Mouse (Mus musculus) G1E (cell line): ENCODE results near the gene Kank3. TPM values are rescaled to one million over a fixed set of nuclear protein-coding genes. Genes with fewer than 3 reads are reported as not detected.
A peak's percentile ranks its signal among the peaks of the same experiment; 100 is the strongest.

Source experiments
- ATAC-seq: 2 replicates; pipeline ENCODE4 v1.8.0; 2016; ENCODE audit warnings: mild to moderate bottlenecking; ENCODE audit not compliant: insufficient number of reproducible peaks, poor library complexity, low FRiP score, severe bottlenecking; ENCODE audit errors: extremely low read depth
- DNase-seq: peaks from one replicate; pipeline ENCODE4 v3.0.0; 2012; ENCODE audit warnings: low spot score
- H3K27me3 ChIP-seq: 2 replicates; pipeline ENCODE4 v1.6.1; 2012; ENCODE audit warnings: mild to moderate bottlenecking, low read length, inconsistent platforms; ENCODE audit not compliant: insufficient read depth
- H3K36me3 ChIP-seq: replicated peaks from 2 replicates; pipeline ENCODE3; 2012; ENCODE audit warnings: mild to moderate bottlenecking, inconsistent platforms
- H3K4me1 ChIP-seq: 2 replicates; pipeline ENCODE4 v1.6.1; 2012; ENCODE audit warnings: low read depth, low read length, inconsistent platforms, mixed read lengths; ENCODE audit not compliant: insufficient read depth
- H3K4me3 ChIP-seq: 2 replicates; pipeline ENCODE4 v1.5.1; 2012; ENCODE audit warnings: low read depth, mild to moderate bottlenecking, inconsistent platforms, low read length, moderate library complexity, mixed read lengths
- H3K9me3 ChIP-seq: replicated peaks from 2 replicates; pipeline ENCODE4 v1.6.1; 2012; ENCODE audit warnings: inconsistent platforms
- CTCF ChIP-seq: IDR thresholded peaks from 2 replicates; pipeline ENCODE4 v1.5.1; 2012; ENCODE audit warnings: low read depth, low read length, inconsistent platforms, mixed read lengths
- GATA1 ChIP-seq: IDR thresholded peaks from 2 replicates; pipeline ENCODE4 v1.6.1; 2012; ENCODE audit warnings: borderline replicate concordance, low read length, inconsistent platforms, mixed read lengths
- GATA2 ChIP-seq: IDR thresholded peaks from 2 replicates; pipeline ENCODE4 v1.6.1; 2012; ENCODE audit warnings: low read depth, low read length, inconsistent platforms, borderline replicate concordance
- POLR2AphosphoS5 ChIP-seq: IDR thresholded peaks from 2 replicates; pipeline ENCODE4 v1.6.1; 2012; ENCODE audit warnings: low read depth, low read length, inconsistent platforms; ENCODE audit not compliant: insufficient replicate concordance
- TAL1 ChIP-seq: conservative IDR thresholded peaks from 2 replicates; pipeline ENCODE4 v1.6.1; 2012; ENCODE audit warnings: low read depth, low read length, inconsistent platforms, mixed read lengths
- polyA plus RNA-seq: library from polyadenylated mRNA; stranded (reverse); fragments of >175 nt; gene quantifications from 2 replicates; pipeline ENCODE4 v1.2.3, GENCODE M21; 2012
- total RNA-seq, 2 experiments: library from RNA; stranded (forward) in 1 of 2; stranded (reverse) in 1 of 2; fragments of 200-1000 nt in 1 of 2; fragments of >200 nt in 1 of 2; fragmentation: Nextera tagmentation in 1 of 2; gene quantifications; 2 replicates each; pipeline ENCODE4 v1.2.3; 2014 to 2017

The Kank3 gene
- total RNA-seq (2014; fragmentation: Nextera tagmentation): 1.1 and 3.0 TPM in 2 replicates
- 6.6 and 7.3 TPM in 2 replicates for total RNA-seq (2017)
- polyA plus RNA-seq: 4.3 TPM in 2 replicates

DNA sequence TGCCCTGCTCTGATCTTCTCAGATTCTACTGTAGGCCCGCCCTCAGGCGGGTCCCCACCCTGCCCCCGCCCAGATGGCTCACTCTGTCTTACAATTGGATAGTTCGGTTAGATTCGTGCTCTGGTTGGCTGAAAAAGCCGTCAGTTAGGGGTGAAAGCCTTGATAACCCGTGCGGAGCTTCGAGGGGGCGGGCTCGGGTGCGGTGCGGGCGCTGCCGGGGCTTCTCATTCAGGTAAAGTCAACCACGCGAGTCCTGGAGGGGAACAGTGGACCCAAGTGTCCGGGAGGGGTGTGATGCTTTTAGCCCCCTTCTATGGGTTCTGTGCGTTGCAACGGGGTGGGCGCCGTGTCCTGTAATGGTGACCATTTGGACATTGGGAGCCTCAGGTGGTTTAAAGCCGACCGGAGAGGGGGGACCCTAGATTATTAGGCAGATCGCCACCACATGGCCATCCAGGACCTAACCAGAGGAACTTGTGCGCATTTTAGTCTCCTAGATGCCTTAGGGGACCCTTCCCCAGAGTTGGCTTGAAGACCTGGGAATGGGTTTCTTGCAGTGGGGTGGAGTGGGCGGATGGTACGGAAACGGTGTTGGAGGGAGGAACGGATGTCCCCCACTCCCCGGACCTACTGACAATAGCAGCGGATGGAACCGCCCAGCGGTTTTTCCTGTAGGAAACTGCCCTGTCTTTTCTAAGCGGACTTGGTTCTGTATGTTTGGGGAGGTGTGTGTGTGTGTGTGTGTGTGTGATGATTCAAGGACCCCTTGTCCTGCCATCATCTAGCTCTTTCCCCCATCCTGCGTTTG is at the start of gene Kank3:
Gene Kank3 (plus strand): TSS at position 186 of the 808 bp plus-strand sequence.
- peak; percentile 57; the same call in 1 of the 2 replicates for ATAC-seq
- Histone ChIP-seq H3K4me1 (peaks cover 9% of the 10 kb centered on the region), H3K9me3 (no peaks in the 10 kb centered on the region), H3K27me3 (peaks cover 55% of the 10 kb centered on the region), H3K36me3 (no peaks in the 10 kb centered on the region), H3K4me3 (peak within 1 kb of the TSS; percentile 49; the same call in 1 of the 2 replicates)
- DNase-seq: peak; percentile 53
- TF ChIP-seq GATA2 (no peak), POLR2AphosphoS5 (no peak), GATA1 (no peak), CTCF (no peak), TAL1 (no peak)

GRCm38 (mm10) chr17:33766389-33766788 is 43.9 kb upstream of the Kank3 start:
- Histone ChIP-seq H3K36me3 (no peaks in the 10 kb centered on the region), H3K9me3 (no peaks in the 10 kb centered on the region), H3K4me1 (peaks cover 8% of the 10 kb centered on the region), H3K4me3 (no peak overlapping the region), H3K27me3 (peaks cover 13% of the 10 kb centered on the region; the same call in 1 of the 2 replicates)
- ATAC-seq (no peak), DNase-seq (no peak)
- TF ChIP-seq GATA2 (no peak), TAL1 (no peak), POLR2AphosphoS5 (no peak)

DNA sequence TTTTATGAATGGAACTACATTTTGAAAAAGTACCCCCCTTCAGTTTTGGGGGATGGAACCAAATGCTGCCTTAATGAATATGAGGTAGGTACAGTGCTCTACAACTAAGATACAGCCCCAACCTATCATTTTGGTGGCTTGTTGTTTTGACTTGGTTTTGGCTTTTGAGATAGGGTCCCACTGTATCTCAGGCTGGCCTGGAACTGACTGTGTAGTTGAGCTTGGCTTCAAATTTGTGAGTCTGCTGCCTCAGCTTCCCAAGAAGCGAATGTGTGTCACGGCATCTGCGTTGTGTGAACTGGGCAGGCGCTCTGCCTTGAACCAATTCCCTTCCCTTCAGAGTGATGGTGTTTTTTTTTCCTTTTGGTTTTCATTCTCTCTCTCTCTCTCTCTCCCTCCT is 38.7 kb upstream of the Kank3 start:
- TF ChIP-seq CTCF (no peak), GATA1 (no peak), GATA2 (no peak), TAL1 (no peak), POLR2AphosphoS5 (no peak)
- DNase-seq (no peak), ATAC-seq (no peak)
- no peaks in the 10 kb centered on the region for H3K36me3 ChIP-seq
- peaks cover 18% of the 10 kb centered on the region for H3K27me3 ChIP-seq
- no peak overlapping the region for H3K4me3 ChIP-seq
- H3K4me1 ChIP-seq: peaks cover 1% of the 10 kb centered on the region; the same call in 1 of the 2 replicates
- H3K9me3 ChIP-seq: no peaks in the 10 kb centered on the region

GRCm38 (mm10) chr17:33773426-33773825 is 36.9 kb upstream of the Kank3 start:
- no peak for DNase-seq
- no peak for TF ChIP-seq CTCF
- no peak for TF ChIP-seq TAL1
- TF ChIP-seq GATA2: no peak
- no peak for TF ChIP-seq POLR2AphosphoS5
- TF ChIP-seq GATA1: no peak
- Histone ChIP-seq H3K36me3 (no peaks in the 10 kb centered on the region), H3K9me3 (no peaks in the 10 kb centered on the region), H3K4me1 (no peaks in the 10 kb centered on the region), H3K4me3 (no peak overlapping the region), H3K27me3 (peaks cover 21% of the 10 kb centered on the region)
- no peak for ATAC-seq

DNA sequence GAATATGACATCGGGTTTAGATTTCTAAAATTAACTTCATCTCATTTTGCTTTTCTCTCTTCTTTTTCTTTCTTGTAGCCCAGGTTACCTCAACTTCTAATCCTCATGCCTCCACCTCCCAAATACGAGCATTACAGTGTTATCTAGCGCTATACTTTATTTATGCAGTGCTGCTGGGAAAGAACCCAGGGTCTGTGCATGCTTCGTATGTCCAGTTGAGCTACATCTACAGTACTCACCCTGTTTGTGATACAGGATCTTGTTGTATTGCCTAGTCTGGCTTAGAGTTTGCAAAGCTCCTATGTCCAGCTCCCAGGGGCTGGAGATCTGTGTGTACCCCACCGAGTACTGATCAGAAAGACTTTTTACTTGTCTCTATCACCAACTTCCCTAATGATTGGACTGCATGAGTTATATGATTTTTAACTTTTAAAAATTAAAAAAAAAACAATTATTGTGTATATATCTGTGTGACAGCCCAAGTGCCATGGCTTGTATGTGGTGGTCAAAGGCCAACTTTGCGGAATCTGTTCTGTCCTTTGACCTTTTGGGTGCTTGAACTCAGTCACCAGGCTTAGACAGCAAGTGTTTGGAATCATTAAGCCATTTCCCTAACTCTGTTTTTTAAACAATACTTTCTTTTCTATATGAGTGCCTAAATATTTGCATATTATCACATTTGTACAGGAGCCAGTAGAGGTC is 36.3 kb upstream of the Kank3 start:
- TF ChIP-seq CTCF (no peak), GATA1 (no peak), POLR2AphosphoS5 (no peak), GATA2 (no peak), TAL1 (no peak)
- no peak overlapping the region for H3K4me3 ChIP-seq
- no peaks in the 10 kb centered on the region for H3K9me3 ChIP-seq
- DNase-seq (no peak), ATAC-seq (no peak)
- no peaks in the 10 kb centered on the region for H3K4me1 ChIP-seq
- H3K27me3 ChIP-seq: peaks cover 27% of the 10 kb centered on the region
- no peaks in the 10 kb centered on the region for H3K36me3 ChIP-seq

GRCm38 (mm10) chr17:33774573-33775155 is 35.7 kb upstream of the Kank3 start:
- H3K4me3 ChIP-seq: no peak overlapping the region
- DNase-seq (no peak), ATAC-seq (no peak)
- H3K27me3 ChIP-seq: peaks cover 33% of the 10 kb centered on the region
- H3K4me1 ChIP-seq: no peaks in the 10 kb centered on the region
- TF ChIP-seq POLR2AphosphoS5 (no peak), GATA2 (no peak), CTCF (no peak), GATA1 (no peak)
- H3K36me3 ChIP-seq: no peaks in the 10 kb centered on the region
- no peaks in the 10 kb centered on the region for H3K9me3 ChIP-seq
